Mouse (Mus musculus) kidney, adult 2 months (tissue): ENCODE measurements around the gene Irf2.

ENCODE experiments used
- CTCF ChIP-seq: fragments of 200-500 bp; conservative IDR thresholded peaks from 2 replicates; pipeline ENCODE4 v1.5.1; 2011; ENCODE audit warnings: low read depth, mild to moderate bottlenecking, control low read depth, low read length, moderate library complexity, mixed read lengths; ENCODE audit not compliant: insufficient read depth, insufficient read length
- POLR2A ChIP-seq: fragments of 200-500 bp; IDR thresholded peaks from one replicate; pipeline ENCODE4 v1.6.1; 2011; ENCODE audit warnings: low read depth, low read length, control low read depth

DNA sequence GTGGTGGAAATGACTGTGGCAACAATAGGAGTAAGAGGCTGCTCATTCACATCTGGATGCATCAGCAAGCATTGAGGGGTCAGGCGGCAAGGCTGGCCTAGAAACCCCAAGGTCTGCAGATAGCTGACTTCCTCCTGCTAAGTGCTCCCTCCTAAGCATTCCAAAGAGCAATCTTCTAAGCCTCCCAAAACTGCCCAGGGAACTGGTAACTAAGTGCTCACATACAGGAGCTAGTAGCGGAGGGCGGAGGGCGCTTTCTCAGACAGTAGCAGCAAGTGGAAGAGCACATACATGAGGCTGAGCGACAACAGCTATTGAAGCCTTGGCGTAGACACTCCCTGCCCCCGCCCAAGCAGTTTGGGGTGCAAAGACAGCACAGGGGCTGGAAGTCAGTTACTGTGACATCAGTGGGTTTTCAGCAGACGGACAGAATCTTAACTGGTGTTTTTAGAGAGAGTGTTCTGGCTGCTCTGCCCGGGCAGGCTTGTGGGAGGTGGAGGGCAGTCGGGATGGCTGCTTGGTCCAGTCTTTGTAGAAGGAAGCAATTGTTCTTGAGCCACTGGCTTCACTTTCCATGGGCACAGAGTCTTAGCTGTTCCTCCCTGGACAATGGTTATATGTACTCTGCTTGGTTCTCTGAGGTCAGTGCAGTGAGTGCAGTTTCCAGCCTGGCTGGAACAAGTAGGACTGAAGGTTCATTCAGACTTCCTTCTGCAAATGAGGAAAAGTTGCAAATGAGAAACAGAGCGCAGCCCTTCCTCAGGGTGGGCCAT lies 30.1 kb downstream of the Irf2 start:
- TF ChIP-seq CTCF (no peak), POLR2A (no peak)
